ENCODE assay signal across 28 mouse cellular contexts in genomic region chr14:99710656-99711177, GRCm38 (mm10).
DNase-seq lines count a peak whose midpoint lies in the region; ATAC-seq lines count a peak whose summit lies in the region.
"Had no signal": no experiment of that assay in that cellular context is flagged by ENCODE, and none has a peak within 500 bp of the region (broad histone marks: within the 10 kb centered on the region; RNA-seq: fewer than 3 reads in every experiment).

No protein-coding gene starts in this region.

- 76% methylated on average over 12 of the region's 12 CpGs for WGBS in forebrain, embryonic 15.5 days
- 92% methylated on average over 12 of the region's 12 CpGs for WGBS in forebrain, embryonic 11.5 days
- WGBS in forebrain, embryonic 16.5 days = 79% methylated on average over 12 of the region's 12 CpGs
- WGBS in hindbrain, embryonic 16.5 days = 87% methylated on average over 12 of the region's 12 CpGs

- H3K36me3 ChIP-seq in forebrain, embryonic 15.5 days = no peaks in the 10 kb centered on the region
- H3K36me3 ChIP-seq in forebrain, embryonic 11.5 days (ENCODE audit: control insufficient read depth, insufficient read depth, low read length) = no peaks in the 10 kb centered on the region
- no peaks in the 10 kb centered on the region for H3K36me3 ChIP-seq in forebrain, embryonic 16.5 days (ENCODE audit: control insufficient read depth, insufficient read depth)
- H3K36me3 ChIP-seq in hindbrain, embryonic 16.5 days (ENCODE audit: control insufficient read depth, insufficient read depth, low read length) = no peaks in the 10 kb centered on the region
- H3K36me3 ChIP-seq: embryonic facial prominence, embryonic 12.5 days; embryonic facial prominence, embryonic 15.5 days; G1E; heart, embryonic 10.5 days; heart, embryonic 13.5 days; hindbrain, embryonic 12.5 days; hindbrain, embryonic 15.5 days had no signal

- no peak overlapping the region for H3K9ac ChIP-seq in forebrain, embryonic 15.5 days (replicated peaks)
- H3K9ac ChIP-seq in forebrain, embryonic 11.5 days (ENCODE audit: low read length) = no peak overlapping the region
- H3K9ac ChIP-seq in forebrain, embryonic 16.5 days (replicated peaks; ENCODE audit: low read depth, low read length) = no peak overlapping the region
- no peak overlapping the region for H3K9ac ChIP-seq in hindbrain, embryonic 16.5 days (ENCODE audit: low read depth, low read length)
- H3K9ac ChIP-seq: embryonic facial prominence, embryonic 12.5 days; embryonic facial prominence, embryonic 15.5 days; heart, embryonic 13.5 days; hindbrain, embryonic 12.5 days; hindbrain, embryonic 15.5 days had no signal

- ATAC-seq in forebrain, embryonic 15.5 days (replicated peaks) = peak; percentile 41; the same call in 1 of the 2 replicates
- no peak for ATAC-seq in forebrain, embryonic 11.5 days (replicated peaks; ENCODE audit: low FRiP score)
- peak; percentile 51 for ATAC-seq in forebrain, embryonic 16.5 days
- ATAC-seq in cerebellum, adult (ENCODE audit: insufficient number of reproducible peaks, low FRiP score, low TSS enrichment) = no peak
- ATAC-seq in hindbrain, embryonic 16.5 days = no peak
- ATAC-seq: CD4-positive, CD25-positive, alpha-beta regulatory T cell, adult 4 months; inflammation-experienced regulatory T-cells, adult 6 months; intestine, embryonic 16.5 days; Patski had no signal

- H3K27me3 ChIP-seq in forebrain, embryonic 15.5 days = no peaks in the 10 kb centered on the region
- no peaks in the 10 kb centered on the region for H3K27me3 ChIP-seq in forebrain, embryonic 11.5 days (ENCODE audit: control insufficient read depth, insufficient read depth, low read length)
- H3K27me3 ChIP-seq in forebrain, embryonic 16.5 days (replicated peaks; ENCODE audit: control insufficient read depth, insufficient read depth, low read length) = no peaks in the 10 kb centered on the region
- no peaks in the 10 kb centered on the region for H3K27me3 ChIP-seq in hindbrain, embryonic 16.5 days (replicated peaks; ENCODE audit: control insufficient read depth, insufficient read depth, low read length)
- H3K27me3 ChIP-seq: embryonic facial prominence, embryonic 12.5 days; embryonic facial prominence, embryonic 15.5 days; heart, embryonic 13.5 days; hindbrain, embryonic 12.5 days; hindbrain, embryonic 15.5 days; Patski had no signal

- H3K4me1 ChIP-seq in forebrain, embryonic 15.5 days = 0 out of 2 replicates have a peak, but pooled peaks cover 3% of the 10 kb centered on the region
- 0 out of 2 replicates have a peak, but pooled peaks cover 1% of the 10 kb centered on the region for H3K4me1 ChIP-seq in forebrain, embryonic 11.5 days (replicated peaks; ENCODE audit: control insufficient read depth, insufficient read depth, low read length)
- no peaks in the 10 kb centered on the region for H3K4me1 ChIP-seq in forebrain, embryonic 16.5 days (replicated peaks; ENCODE audit: control insufficient read depth, insufficient read depth, low read length)
- H3K4me1 ChIP-seq in hindbrain, embryonic 16.5 days (ENCODE audit: control insufficient read depth, insufficient read depth, low read depth, low read length) = no peaks in the 10 kb centered on the region
- H3K4me1 ChIP-seq: embryonic facial prominence, embryonic 12.5 days; embryonic facial prominence, embryonic 15.5 days; heart, embryonic 10.5 days; heart, embryonic 13.5 days; hindbrain, embryonic 12.5 days; hindbrain, embryonic 15.5 days had no signal

- H3K9me3 ChIP-seq in forebrain, embryonic 15.5 days = no peaks in the 10 kb centered on the region
- no peaks in the 10 kb centered on the region for H3K9me3 ChIP-seq in forebrain, embryonic 11.5 days (ENCODE audit: control insufficient read depth, low read length)
- no peaks in the 10 kb centered on the region for H3K9me3 ChIP-seq in forebrain, embryonic 16.5 days (ENCODE audit: control insufficient read depth, low read length)
- H3K9me3 ChIP-seq in hindbrain, embryonic 16.5 days (ENCODE audit: control insufficient read depth, low read length) = no peaks in the 10 kb centered on the region
- H3K9me3 ChIP-seq: embryonic facial prominence, embryonic 12.5 days; embryonic facial prominence, embryonic 15.5 days; heart, embryonic 10.5 days; heart, embryonic 13.5 days; hindbrain, embryonic 12.5 days; hindbrain, embryonic 15.5 days had no signal

- H3K4me3 ChIP-seq in forebrain, embryonic 15.5 days = no peak overlapping the region
- H3K4me3 ChIP-seq in forebrain, embryonic 11.5 days (ENCODE audit: low read depth, low read length) = no peak overlapping the region
- H3K4me3 ChIP-seq in forebrain, embryonic 16.5 days (replicated peaks; ENCODE audit: low read length) = no peak overlapping the region
- no peak overlapping the region for H3K4me3 ChIP-seq in hindbrain, embryonic 16.5 days (ENCODE audit: low read length)
- H3K4me3 ChIP-seq: embryonic facial prominence, embryonic 12.5 days; embryonic facial prominence, embryonic 15.5 days; heart, adult 2 months; heart, embryonic 10.5 days; heart, embryonic 13.5 days; hindbrain, embryonic 12.5 days; hindbrain, embryonic 15.5 days had no signal

- DNase-seq in forebrain, embryonic 11.5 days (ENCODE audit: low spot score) = no peak
- peak; percentile 23 for DNase-seq in ZHBTc4 (ENCODE audit: low read depth, low spot score)
- DNase-seq: adrenal gland, adult 2 months; adrenal gland, postnatal 14 days; cerebellum, adult 11 months; cerebellum, adult 2 months; cerebellum, adult 9-11 months; cerebellum, postnatal 25 days; gastrocnemius, postnatal 10 days; gastrocnemius, postnatal 36 days; heart, adult 2 months; kidney, adult 18-20 months; kidney, adult 9 months had no signal

- 0 out of 2 replicates have a peak overlapping the region, but pooled peaks have one; percentile 65 for H3K27ac ChIP-seq in forebrain, embryonic 15.5 days (replicated peaks)
- H3K27ac ChIP-seq in forebrain, embryonic 11.5 days (ENCODE audit: low read depth, low read length) = no peak overlapping the region
- peak overlapping the region; percentile 81; the same call in 1 of the 2 replicates for H3K27ac ChIP-seq in forebrain, embryonic 16.5 days (ENCODE audit: low read length)
- no peak overlapping the region for H3K27ac ChIP-seq in hindbrain, embryonic 16.5 days (ENCODE audit: low read depth, low read length)
- H3K27ac ChIP-seq: embryonic facial prominence, embryonic 12.5 days; embryonic facial prominence, embryonic 15.5 days; heart, adult 2 months; heart, embryonic 10.5 days; heart, embryonic 13.5 days; hindbrain, embryonic 12.5 days; hindbrain, embryonic 15.5 days had no signal

- no peak overlapping the region for H3K4me2 ChIP-seq in forebrain, embryonic 15.5 days (replicated peaks)
- no peak overlapping the region for H3K4me2 ChIP-seq in forebrain, embryonic 11.5 days (ENCODE audit: low read depth, low read length, severe bottlenecking)
- H3K4me2 ChIP-seq in forebrain, embryonic 16.5 days (ENCODE audit: low read length) = no peak overlapping the region
- no peak overlapping the region for H3K4me2 ChIP-seq in hindbrain, embryonic 16.5 days (ENCODE audit: low read length)
- H3K4me2 ChIP-seq: embryonic facial prominence, embryonic 12.5 days; embryonic facial prominence, embryonic 15.5 days; heart, embryonic 13.5 days; hindbrain, embryonic 12.5 days; hindbrain, embryonic 15.5 days had no signal

Comparison
In these comparisons a context has a peak if more than half of its experiments do, and no peak if none do; other contexts are left out.
1. ATAC-seq: peak in forebrain, embryonic 15.5 days (single experiment) and forebrain, embryonic 16.5 days (single experiment); none in forebrain, embryonic 11.5 days (single experiment), cerebellum, adult (single experiment) and hindbrain, embryonic 16.5 days (single experiment).
2. H3K27ac ChIP-seq: peak in forebrain, embryonic 15.5 days (single experiment) and forebrain, embryonic 16.5 days (single experiment); none in forebrain, embryonic 11.5 days (single experiment) and hindbrain, embryonic 16.5 days (single experiment).